Mouse (Mus musculus) left cerebral cortex, postnatal 4 days (tissue): ENCODE data around the gene Krt34. TPM values are rescaled to one million over a fixed set of nuclear protein-coding genes. Genes with fewer than 3 reads are reported as not detected.
A peak's percentile ranks its signal among the peaks of the same experiment; 100 is the strongest.

Experiments used
- DNase-seq: peaks from one replicate; pipeline ENCODE4 v3.0.0-alpha.2; 2022
- intact Hi-C: fragments of 180-260 bp; cut with DNase I; formaldehyde crosslinking; loops from one replicate; pipeline ENCODE4 v1.15.1; 2025
- total RNA-seq, 2 experiments: library from RNA; stranded (reverse); gene quantifications; 2 replicates each; pipeline ENCODE4 v1.2.3; 2021

Krt34 gene
- not detected for total RNA-seq

GRCm38 (mm10) chr11:100041454-100041853 is at the start of gene Krt34:
TSS of gene Krt34 (minus strand) at chr11:100041554.
- intact Hi-C loops = no loop called here
- DNase-seq = no peak

- intact Hi-C loops = no loop called here
- DNase-seq = no peak
Observed at GRCm38 (mm10) chr11:100088378-100089025, 47.1 kb upstream of the Krt34 start.

DNA sequence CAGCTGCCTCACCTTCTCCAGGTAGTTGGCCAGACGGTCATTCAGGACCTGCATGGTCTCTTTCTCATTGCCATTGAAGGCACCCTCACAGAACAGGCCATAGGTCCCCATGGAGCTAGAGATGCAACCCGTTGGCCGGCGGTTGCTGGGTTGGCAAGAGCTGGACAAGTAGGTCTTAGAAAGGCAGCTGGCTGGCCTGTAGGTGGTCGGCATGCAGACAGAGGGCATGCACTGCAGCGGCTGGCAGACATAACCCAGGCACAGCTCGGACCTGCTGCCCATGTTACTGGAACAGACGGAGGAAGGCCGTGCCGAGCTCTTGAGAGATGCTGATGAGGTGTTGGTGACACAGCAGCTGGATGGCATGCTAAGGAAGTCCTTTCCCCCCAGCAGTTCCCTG is 46.5 kb upstream of the Krt34 start, which contains the start of gene Krt32:
Gene Krt32, minus strand, starts transcription at position 366 of the 400 bp plus-strand sequence.
- DNase-seq = peak; percentile 27
- intact Hi-C loops = no loop called here

DNA sequence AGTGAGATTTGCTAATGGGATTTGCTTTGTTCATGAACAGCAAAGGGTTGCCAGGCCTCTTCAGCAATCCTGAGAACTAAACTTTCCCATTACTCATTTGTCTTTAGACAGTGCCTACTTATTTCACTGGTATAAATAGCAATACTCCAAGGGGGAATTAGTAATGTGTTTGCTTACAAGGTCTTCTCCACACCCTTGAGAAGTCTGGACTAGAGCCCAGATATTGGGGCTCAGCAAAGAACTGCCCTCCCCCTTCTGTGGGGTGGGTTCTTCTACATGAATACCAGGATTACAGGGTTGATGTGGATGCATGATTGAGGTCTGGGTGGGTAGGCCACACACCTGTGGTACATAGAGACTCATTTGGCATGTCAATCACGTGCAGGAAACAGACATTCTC is 32.5 kb upstream of the Krt34 start:
- DNase-seq = no peak
- intact Hi-C loops = no loop called here

- no peak for DNase-seq
- intact Hi-C loops = no loop called here
Observed at GRCm38 (mm10) chr11:100067293-100068036, 26.1 kb upstream of the Krt34 start.

DNA sequence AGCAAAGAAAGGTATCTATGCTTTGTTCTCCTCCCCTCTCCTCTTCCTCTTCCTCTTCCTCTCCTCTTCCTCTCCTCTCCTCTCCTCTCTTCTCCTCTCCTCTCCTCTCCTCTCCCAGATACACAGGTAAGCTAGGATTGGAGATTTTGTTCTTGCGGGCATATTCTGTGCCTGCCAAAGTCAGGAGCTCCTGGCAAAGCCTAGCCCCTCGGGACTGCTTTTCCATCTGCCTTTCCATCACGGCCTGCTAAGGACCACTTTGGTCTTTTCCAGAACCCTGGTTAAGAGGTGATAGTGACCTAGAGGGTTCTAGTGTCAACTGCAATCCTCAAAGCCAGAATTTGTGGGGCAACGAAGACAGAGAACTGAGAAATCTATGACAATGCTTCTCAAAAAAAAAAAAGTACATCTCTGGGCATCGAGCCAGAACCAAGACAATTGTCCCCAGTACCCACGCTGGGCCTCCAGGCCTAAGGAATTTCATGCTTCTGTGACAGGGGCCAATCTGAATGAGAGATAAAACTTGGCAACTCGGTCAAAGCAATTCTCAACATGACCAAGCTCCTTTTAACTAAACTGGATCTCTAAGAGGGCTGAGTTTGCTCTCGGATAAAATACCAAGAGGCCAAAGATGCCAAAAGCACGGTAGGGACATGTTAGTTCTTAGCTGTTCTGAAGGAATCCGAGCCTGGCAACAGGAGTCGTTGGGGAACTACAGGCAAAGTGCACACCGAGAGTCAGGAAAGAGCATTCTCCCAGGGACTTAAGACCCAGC is 25.1 kb upstream of the Krt34 start:
- intact Hi-C loops = no loop called here
- DNase-seq = peak; percentile 55

- intact Hi-C loops = no loop called here
- no peak for DNase-seq
Observed at GRCm38 (mm10) chr11:100058875-100059274, 17.5 kb upstream of the Krt34 start.

GRCm38 (mm10) chr11:100055686-100056655 is 14.6 kb upstream of the Krt34 start:
- intact Hi-C loops = no loop called here
- no peak for DNase-seq

DNA sequence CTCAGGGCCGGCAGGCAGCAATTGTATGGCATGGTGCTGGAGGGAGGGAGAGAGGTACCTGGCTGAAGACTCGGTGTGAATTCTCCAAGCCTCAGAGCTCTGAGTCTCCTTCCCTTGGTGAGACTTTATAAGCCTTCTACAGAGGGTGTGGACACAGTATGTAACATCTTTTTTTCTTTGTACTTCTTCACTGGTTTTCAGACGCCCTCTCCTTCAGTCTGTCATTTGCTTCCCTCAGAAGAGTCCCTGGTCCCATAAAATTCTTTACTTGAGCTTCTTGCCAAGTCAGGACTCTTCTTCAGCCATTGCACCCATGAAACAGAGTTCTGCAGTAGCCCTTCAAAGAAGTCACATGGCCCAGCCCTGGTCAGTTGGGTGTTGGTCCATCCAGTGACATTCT is 9.1 kb upstream of the Krt34 start, which contains the start of gene Krt31:
Gene Krt31, minus strand, starts transcription at position 101 of the 400 bp plus-strand sequence.
- intact Hi-C loops = no loop called here
- DNase-seq = no peak

DNA sequence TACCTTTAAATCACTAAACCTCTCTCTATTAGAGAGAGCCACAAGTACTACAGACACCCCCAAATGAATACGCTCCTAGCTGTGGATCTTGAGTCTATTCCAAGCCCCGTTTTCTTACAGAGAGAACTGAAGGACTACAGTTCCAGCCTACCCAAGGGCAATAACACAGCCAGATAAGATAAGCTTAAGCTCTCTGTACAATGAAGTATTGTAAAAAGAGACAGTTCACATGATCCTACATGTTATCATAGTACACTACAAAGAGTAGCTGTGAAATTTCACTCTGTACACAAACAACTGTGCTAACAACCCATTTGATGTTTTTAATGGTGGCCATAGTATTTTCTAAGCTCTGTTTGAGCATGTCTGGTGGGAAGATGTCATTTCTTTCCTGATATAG is 5.8 kb upstream of the Krt34 start:
- DNase-seq = no peak
- intact Hi-C loops = no loop called here

- DNase-seq = no peak
Observed at GRCm38 (mm10) chr11:100046303-100046866, 5.0 kb upstream of the Krt34 start.

DNA sequence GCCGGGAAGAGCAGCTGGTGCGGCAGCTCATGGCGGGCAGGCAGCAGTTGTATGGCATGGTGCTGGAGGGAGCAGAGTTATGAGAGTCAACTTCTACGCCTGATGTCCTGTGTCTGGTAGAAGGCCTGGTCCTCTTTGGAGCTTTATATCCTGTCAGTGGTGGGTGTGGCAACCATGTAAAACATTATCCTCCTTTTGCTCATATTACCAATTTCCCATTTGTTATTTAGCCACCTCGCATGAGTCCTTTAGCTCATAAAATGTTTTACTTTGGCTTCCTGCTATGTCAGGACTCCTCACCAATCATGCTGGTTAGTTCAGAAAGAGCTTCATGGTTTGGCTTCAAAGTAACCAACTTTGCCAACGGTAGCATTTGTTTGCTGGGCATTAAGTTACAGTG is 11.6 kb downstream of the Krt34 start, which contains the start of gene Krt33b:
Gene Krt33b, minus strand, starts transcription at position 101 of the 400 bp plus-strand sequence.
- DNase-seq = no peak
- intact Hi-C loops = no loop called here

More at GRCm38 (mm10) chr11:100046303-100046866, 5.0 kb upstream of the Krt34 start:
- intact Hi-C loops = no loop called here

GRCm38 (mm10) chr11:100021438-100021837 is 19.9 kb downstream of the Krt34 start:
- no peak for DNase-seq
- intact Hi-C loops = no loop called here

GRCm38 (mm10) chr11:100019466-100019865 is 21.9 kb downstream of the Krt34 start:
- DNase-seq = no peak
- intact Hi-C loops = no loop called here

GRCm38 (mm10) chr11:100016112-100016511 is 25.2 kb downstream of the Krt34 start, which contains the start of gene Krt33a:
TSS of gene Krt33a (minus strand) at chr11:100016212.
- intact Hi-C loops = no loop called here
- no peak for DNase-seq

DNA sequence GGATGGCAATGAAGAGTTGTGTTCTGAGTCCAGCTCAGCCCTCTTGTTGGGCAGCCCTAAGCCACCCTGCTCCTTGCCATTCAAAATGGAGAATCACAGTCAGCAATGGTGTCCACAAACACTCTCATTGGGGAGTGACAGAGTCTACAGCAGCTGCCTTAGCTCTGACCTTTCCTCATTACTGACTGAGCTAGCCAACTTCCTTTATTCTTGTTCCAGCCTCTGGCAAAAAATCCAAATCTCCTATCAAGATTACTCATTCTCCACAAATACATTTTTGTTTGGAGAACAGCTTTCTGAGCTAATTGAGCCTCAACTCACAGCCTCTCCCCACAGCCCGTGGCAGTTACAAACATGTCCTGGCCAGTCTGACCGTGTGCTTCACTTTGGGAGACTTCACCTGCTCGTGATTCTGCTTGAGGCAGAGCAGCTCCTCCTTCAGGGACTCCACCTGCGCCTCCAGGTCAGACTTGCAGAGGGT is 27.6 kb downstream of the Krt34 start:
- no peak for DNase-seq
- intact Hi-C loops = no loop called here

DNA sequence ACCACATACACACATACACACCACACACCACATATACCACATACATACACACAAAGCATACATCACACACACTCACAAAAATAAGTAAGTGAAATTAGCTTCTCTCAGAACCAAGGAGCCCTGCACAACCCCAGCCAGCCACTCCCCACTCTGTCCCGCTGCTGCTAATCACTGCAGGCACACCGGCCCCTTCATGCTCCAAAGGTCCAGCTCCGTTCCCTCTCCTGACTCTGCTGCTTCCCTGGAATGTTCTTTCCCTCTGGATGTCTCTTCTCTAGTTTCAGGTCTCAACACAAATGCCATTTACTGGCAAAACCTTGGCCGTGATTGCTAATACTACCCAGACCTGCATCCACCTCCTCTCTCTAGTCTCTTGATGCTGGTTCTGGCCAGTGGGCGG is 30.7 kb downstream of the Krt34 start:
- no peak for DNase-seq
- intact Hi-C loops = no loop called here

DNA sequence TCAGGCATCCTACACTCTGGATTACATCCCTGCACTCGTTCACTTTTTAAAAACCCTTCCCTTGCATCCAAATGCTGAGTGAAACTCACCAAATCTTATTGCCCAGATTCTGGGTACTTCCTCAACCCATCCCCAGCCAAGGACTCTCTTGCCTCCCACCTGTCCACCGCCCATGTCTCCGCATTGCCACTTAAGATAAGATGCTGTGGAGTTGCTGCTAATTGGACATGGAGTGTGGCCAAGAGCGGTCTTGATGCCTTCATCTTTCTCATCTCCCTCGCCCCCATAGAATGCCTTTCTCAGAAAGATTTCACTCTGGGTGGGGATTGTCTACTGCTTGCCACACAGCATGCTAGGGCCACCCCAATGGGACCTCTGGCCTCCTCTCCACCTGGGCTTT is 33.0 kb downstream of the Krt34 start:
- no peak for DNase-seq
- intact Hi-C loops = no loop called here

- intact Hi-C loops = no loop called here
- no peak for DNase-seq
Observed at GRCm38 (mm10) chr11:100006624-100007023, 34.7 kb downstream of the Krt34 start.
